Mouse (Mus musculus) kidney, adult 18-20 months (tissue): ENCODE results near the gene Rasal2.

ENCODE experiments used
- DNase-seq: peaks from one replicate; pipeline ENCODE4 v3.0.0; 2021

Gene Rasal2

GRCm38 (mm10) chr1:157412454-157413369 is at the start of gene Rasal2:
Gene Rasal2, minus strand, starts transcription at chr1:157412595.
- peak; percentile 96 for DNase-seq

GRCm38 (mm10) chr1:157461276-157461675 is 48.9 kb upstream of the Rasal2 start:
- peak; percentile 34 for DNase-seq

GRCm38 (mm10) chr1:157459904-157460303 is 47.5 kb upstream of the Rasal2 start:
- DNase-seq: no peak

- peak; percentile 88 for DNase-seq
Measured at GRCm38 (mm10) chr1:157458421-157459208, 46.2 kb upstream of the Rasal2 start, which contains the start of gene Cryzl2. Gene Cryzl2, plus strand, starts transcription at chr1:157458577.

GRCm38 (mm10) chr1:157457789-157458188 is 45.4 kb upstream of the Rasal2 start:
- DNase-seq: no peak

- DNase-seq: peak; percentile 49
Measured at GRCm38 (mm10) chr1:157454876-157455275, 42.5 kb upstream of the Rasal2 start.

GRCm38 (mm10) chr1:157452759-157453549 is 40.6 kb upstream of the Rasal2 start:
- DNase-seq: no peak

GRCm38 (mm10) chr1:157452284-157452683 is 39.9 kb upstream of the Rasal2 start:
- no peak for DNase-seq

GRCm38 (mm10) chr1:157449981-157450636 is 37.7 kb upstream of the Rasal2 start:
- peak; percentile 49 for DNase-seq

GRCm38 (mm10) chr1:157449532-157449931 is 37.1 kb upstream of the Rasal2 start:
- no peak for DNase-seq

GRCm38 (mm10) chr1:157448805-157449188 is 36.4 kb upstream of the Rasal2 start:
- DNase-seq: peak; percentile 42

- DNase-seq: no peak
Measured at GRCm38 (mm10) chr1:157448164-157448804, 35.9 kb upstream of the Rasal2 start.

GRCm38 (mm10) chr1:157447142-157447541 is 34.7 kb upstream of the Rasal2 start:
- no peak for DNase-seq

GRCm38 (mm10) chr1:157446325-157446724 is 33.9 kb upstream of the Rasal2 start:
- peak; percentile 85 for DNase-seq

- no peak for DNase-seq
Measured at GRCm38 (mm10) chr1:157445398-157445910, 33.1 kb upstream of the Rasal2 start.

GRCm38 (mm10) chr1:157444632-157445300 is 32.4 kb upstream of the Rasal2 start:
- DNase-seq: no peak

GRCm38 (mm10) chr1:157443723-157444561 is 31.5 kb upstream of the Rasal2 start:
- no peak for DNase-seq

- peak; percentile 35 for DNase-seq
Measured at GRCm38 (mm10) chr1:157443026-157443722, 30.8 kb upstream of the Rasal2 start.

- DNase-seq: no peak
Measured at GRCm38 (mm10) chr1:157439973-157440641, 27.7 kb upstream of the Rasal2 start.
